Mouse (Mus musculus) CH12.LX (cell line): Measurements from ENCODE around the gene Exoc7. TPM values are rescaled to one million over a fixed set of nuclear protein-coding genes. Genes with fewer than 3 reads are reported as not detected.

ENCODE experiments used
- DNase-seq: peaks from one replicate; pipeline ENCODE4 v3.0.0-alpha.2; 2013; ENCODE audit errors: extremely low read depth
- H3K27ac ChIP-seq: 2 replicates; pipeline ENCODE4 v1.5.1; 2012; ENCODE audit warnings: low read depth, mild to moderate bottlenecking, control low read depth, moderate library complexity; ENCODE audit not compliant: insufficient read depth
- H3K27me3 ChIP-seq: replicated peaks from 2 replicates; pipeline ENCODE3; 2012; ENCODE audit warnings: inconsistent platforms
- H3K36me3 ChIP-seq, 2 experiments: replicated peaks in 1 of 2; 2 replicates each; pipeline versions ENCODE3 to v1.6.1; 2012; ENCODE audit warnings: inconsistent platforms in 1 of 2, low read length in 1 of 2, mild to moderate bottlenecking in 1 of 2, mixed read lengths in 1 of 2, moderate library complexity in 1 of 2; ENCODE audit not compliant: control insufficient read depth in 1 of 2, insufficient read depth in 1 of 2
- H3K4me1 ChIP-seq, 2 experiments: 2 replicates each; pipeline ENCODE4 v1.6.1; 2012; ENCODE audit warnings: inconsistent platforms in 1 of 2, moderate library complexity in 1 of 2; ENCODE audit not compliant: insufficient read depth in 2 of 2, control insufficient read depth in 1 of 2
- H3K4me2 ChIP-seq: 2 replicates; pipeline ENCODE4 v1.6.1; 2012; ENCODE audit warnings: low read depth, mild to moderate bottlenecking, control low read depth; ENCODE audit not compliant: poor library complexity, insufficient read depth, severe bottlenecking
- H3K4me3 ChIP-seq, 3 experiments: fragments of 150-350 bp in 1 of 3; sonication (generic) in 1 of 3; replicated peaks in 1 of 3; 2 replicates each; pipeline versions ENCODE3 to v1.5.1; 2011 to 2012; ENCODE audit warnings: low read depth in 2 of 3, low read length in 2 of 3, mild to moderate bottlenecking in 2 of 3, moderate library complexity in 2 of 3, control low read depth in 1 of 3, improper control_type of control experiment in 1 of 3, inconsistent platforms in 1 of 3, mixed read lengths in 1 of 3; ENCODE audit not compliant: poor library complexity in 1 of 3
- H3K79me2 ChIP-seq: replicated peaks from 2 replicates; pipeline ENCODE4 v1.6.1; 2012; ENCODE audit warnings: mild to moderate bottlenecking, moderate library complexity; ENCODE audit not compliant: control insufficient read depth, poor library complexity, insufficient read depth, severe bottlenecking; ENCODE audit errors: extremely low read depth
- H3K9ac ChIP-seq: 2 replicates; pipeline ENCODE4 v1.6.1; 2012; ENCODE audit warnings: low read depth, mild to moderate bottlenecking, control low read depth, moderate library complexity; ENCODE audit not compliant: insufficient read depth
- H3K9me3 ChIP-seq: replicated peaks from 2 replicates; pipeline ENCODE3; 2012; ENCODE audit warnings: low read length, inconsistent platforms, mixed read lengths
- BHLHE40 ChIP-seq: IDR thresholded peaks from 2 replicates; pipeline ENCODE4 v1.6.1; 2011; ENCODE audit warnings: mild to moderate bottlenecking, low read depth, low read length, improper control_type of control experiment
- CTCF ChIP-seq, 2 experiments: IDR thresholded peaks in 1 of 2; conservative IDR thresholded peaks in 1 of 2; 2 replicates each; pipeline ENCODE4 v1.5.1; 2011 to 2012; ENCODE audit warnings: low read depth in 2 of 2, low read length in 2 of 2, improper control_type of control experiment in 1 of 2, inconsistent platforms in 1 of 2, mild to moderate bottlenecking in 1 of 2, moderate library complexity in 1 of 2
- E2F4 ChIP-seq: IDR thresholded peaks from 2 replicates; pipeline ENCODE4 v1.6.1; 2011; ENCODE audit warnings: low read depth, low read length, improper control_type of control experiment; ENCODE audit not compliant: insufficient replicate concordance
- ELF1 ChIP-seq: IDR thresholded peaks from 2 replicates; pipeline ENCODE4 v1.6.1; 2014; ENCODE audit warnings: low read depth, mild to moderate bottlenecking, inconsistent platforms, low read length, improper control_type of control experiment
- EP300 ChIP-seq: IDR thresholded peaks from 2 replicates; pipeline ENCODE4 v1.6.1; 2011; ENCODE audit warnings: low read length, improper control_type of control experiment
- GABPA ChIP-seq: IDR thresholded peaks from 2 replicates; pipeline ENCODE4 v1.6.1; 2012; ENCODE audit warnings: low read depth, low read length, improper control_type of control experiment, inconsistent platforms; ENCODE audit not compliant: insufficient replicate concordance
- HCFC1 ChIP-seq: IDR thresholded peaks from 2 replicates; pipeline ENCODE4 v1.6.1; 2012; ENCODE audit warnings: low read depth, mild to moderate bottlenecking, inconsistent platforms, low read length, improper control_type of control experiment
- MAFK ChIP-seq: IDR thresholded peaks from 2 replicates; pipeline ENCODE4 v1.6.1; 2011; ENCODE audit warnings: low read length, improper control_type of control experiment; ENCODE audit not compliant: insufficient replicate concordance
- MEF2A ChIP-seq: IDR thresholded peaks from 2 replicates; pipeline ENCODE4 v1.6.1; 2014; ENCODE audit warnings: low read depth, mild to moderate bottlenecking, inconsistent platforms, low read length, improper control_type of control experiment, borderline replicate concordance
- MXI1 ChIP-seq: IDR thresholded peaks from 2 replicates; pipeline ENCODE4 v1.6.1; 2011; ENCODE audit warnings: mild to moderate bottlenecking, low read depth, low read length, improper control_type of control experiment
- PAX5 ChIP-seq: IDR thresholded peaks from 2 replicates; pipeline ENCODE4 v1.6.1; 2012; ENCODE audit warnings: low read length, inconsistent platforms, mixed read lengths
- POLR2A ChIP-seq: IDR thresholded peaks from 2 replicates; pipeline ENCODE4 v1.6.1; 2011; ENCODE audit warnings: low read depth, mild to moderate bottlenecking, improper control_type of control experiment, low read length
- RAD21 ChIP-seq: IDR thresholded peaks from 2 replicates; pipeline ENCODE4 v1.6.1; 2011; ENCODE audit warnings: low read depth, mild to moderate bottlenecking, low read length, improper control_type of control experiment, moderate library complexity
- RCOR1 ChIP-seq: conservative IDR thresholded peaks from 2 replicates; pipeline ENCODE4 v1.6.1; 2012; ENCODE audit warnings: low read depth, mild to moderate bottlenecking, inconsistent platforms, low read length, improper control_type of control experiment
- SIN3A ChIP-seq: IDR thresholded peaks from 2 replicates; pipeline ENCODE4 v1.6.1; 2012; ENCODE audit warnings: low read length, improper control_type of control experiment, inconsistent platforms
- UBTF ChIP-seq: IDR thresholded peaks from 2 replicates; pipeline ENCODE4 v1.6.1; 2012; ENCODE audit warnings: low read depth, mild to moderate bottlenecking, inconsistent platforms, low read length, improper control_type of control experiment, moderate library complexity
- USF1 ChIP-seq: IDR thresholded peaks from 2 replicates; pipeline ENCODE4 v1.6.1; 2014; ENCODE audit warnings: low read depth, mild to moderate bottlenecking, inconsistent platforms, low read length, improper control_type of control experiment
- USF2 ChIP-seq: conservative IDR thresholded peaks from 2 replicates; pipeline ENCODE4 v1.6.1; 2011; ENCODE audit warnings: low read depth, low read length, improper control_type of control experiment
- ZC3H11A ChIP-seq: IDR thresholded peaks from 2 replicates; pipeline ENCODE4 v1.6.1; 2012; ENCODE audit warnings: low read depth, mild to moderate bottlenecking, inconsistent platforms, low read length, improper control_type of control experiment
- ZKSCAN1 ChIP-seq: IDR thresholded peaks from 2 replicates; pipeline ENCODE4 v1.6.1; 2012; ENCODE audit warnings: low read depth, inconsistent platforms, low read length, improper control_type of control experiment, borderline replicate concordance
- ZMIZ1 ChIP-seq: IDR thresholded peaks from 2 replicates; pipeline ENCODE4 v1.6.1; 2012; ENCODE audit warnings: low read depth, mild to moderate bottlenecking, inconsistent platforms, low read length, improper control_type of control experiment
- dilution Hi-C: fragments of 300-500 bp; cut with MboI; formaldehyde crosslinking; loops from 2 replicates; pipeline ENCODE4 v1.14.3; 2020; ENCODE audit warnings: low sequenced_read_pairs; ENCODE audit not compliant: extremely low pct_unique_long_range_greater_than_20kb, extremely low pct_ligation_motif_present
- in situ Hi-C: fragments of 300-500 bp; cut with MboI; formaldehyde crosslinking; loops from 3 replicates; pipeline ENCODE4 v1.14.3; 2019; ENCODE audit warnings: low sequenced_read_pairs, low pct_ligation_motif_present, low pct_unique_long_range_greater_than_20kb, mixed read lengths
- polyA plus RNA-seq: library from polyadenylated mRNA; unstranded; fragments of >175 nt; gene quantifications from 2 replicates; pipeline ENCODE4 v1.2.1, GENCODE M21; 2012; ENCODE audit warnings: low read depth; ENCODE audit not compliant: insufficient read length
- total RNA-seq, 2 experiments: library from RNA; depleted of rRNA; stranded (reverse); fragments of 300-350 nt in 1 of 2; fragments of >200 nt in 1 of 2; gene quantifications; 2 replicates each; pipeline ENCODE4 v1.2.3; 2012 to 2014

Exoc7 gene
- total and polyA plus RNA-seq, 3 experiments: 32.2 to 51.8 (median 42.1) TPM

GRCm38 (mm10) chr11:116297017-116297416 is 10.0 kb downstream of the Exoc7 start:
- Histone ChIP-seq H3K79me2 (no peaks in the 10 kb centered on the region), H3K9me3 (no peaks in the 10 kb centered on the region), H3K36me3 (peaks cover 78 to 97% of the 10 kb centered on the region in 2 experiments), H3K4me3 (no peak overlapping the region), H3K4me1 (peaks cover 5 to 22% of the 10 kb centered on the region in 2 experiments; a peak in 3 of 4 replicates), H3K9ac (no peak overlapping the region), H3K4me2 (no peak overlapping the region), H3K27me3 (no peaks in the 10 kb centered on the region), H3K27ac (no peak overlapping the region)
- in situ Hi-C loops: no loop called here
- dilution Hi-C loops: no loop called here
- no peak for DNase-seq
- no peak for TF ChIP-seq SIN3A
- TF ChIP-seq MXI1: no peak
- no peak for TF ChIP-seq ZC3H11A
- TF ChIP-seq USF2: no peak
- TF ChIP-seq POLR2A: no peak
- TF ChIP-seq, all 38 proteins: peak for 0

GRCm38 (mm10) chr11:116296191-116296734 is 10.8 kb downstream of the Exoc7 start:
- in situ Hi-C loops: no loop called here
- no peaks in the 10 kb centered on the region for H3K9me3 ChIP-seq
- H3K9ac ChIP-seq: no peak overlapping the region
- no peaks in the 10 kb centered on the region for H3K27me3 ChIP-seq
- no peak overlapping the region for H3K4me2 ChIP-seq
- H3K4me1 ChIP-seq: peaks cover 5 to 29% of the 10 kb centered on the region in 2 experiments; a peak in 3 of 4 replicates
- H3K79me2 ChIP-seq: no peaks in the 10 kb centered on the region
- H3K4me3 ChIP-seq: no peak overlapping the region
- no peak overlapping the region for H3K27ac ChIP-seq
- no peak for TF ChIP-seq ELF1
- TF ChIP-seq ZMIZ1: no peak
- no peak for TF ChIP-seq USF2
- TF ChIP-seq GABPA: no peak
- TF ChIP-seq MAFK: no peak
- TF ChIP-seq RAD21: no peak
- no peak for TF ChIP-seq UBTF
- no peak for TF ChIP-seq MEF2A
- TF ChIP-seq CTCF (conservative IDR thresholded peaks at IDR 0.05 in 1 of 2, IDR thresholded peaks at IDR 0.05 in 1 of 2; ENCODE audit: low read depth in 2 of 2, low read length in 2 of 2): no peak
- TF ChIP-seq MXI1: no peak
- TF ChIP-seq EP300: no peak
- TF ChIP-seq E2F4: no peak
- no peak for TF ChIP-seq ZKSCAN1
- no peak for TF ChIP-seq RCOR1
- TF ChIP-seq HCFC1: no peak
- no peak for TF ChIP-seq USF1
- no peak for TF ChIP-seq BHLHE40
- TF ChIP-seq PAX5: no peak
- TF ChIP-seq, all 38 proteins: peak for 0
- dilution Hi-C loops: no loop called here
- peaks cover 76 to 95% of the 10 kb centered on the region in 2 experiments for H3K36me3 ChIP-seq
- DNase-seq: no peak
